Mouse (Mus musculus) monocyte, adult 5-6 weeks (primary cell): ENCODE results near the gene Rpl7a. TPM values are rescaled to one million over a fixed set of nuclear protein-coding genes. Genes with fewer than 3 reads are reported as not detected.

Experiments used
- ATAC-seq: fragments of 153-309, 156-312 bp; replicated peaks from 2 replicates; pipeline ENCODE4 v1.8.0; 2017; ENCODE audit warnings: mild to moderate bottlenecking; ENCODE audit not compliant: low TSS enrichment, insufficient number of reproducible peaks, severe bottlenecking, poor library complexity, low FRiP score
- total RNA-seq: library from RNA; stranded (forward); fragments of 200-1000, 200-491, 200-594 nt; gene quantifications from 3 replicates; pipeline ENCODE4 v1.2.3, GENCODE M21; 2017

Gene Rpl7a
- total RNA-seq, 1 experiment from 2014 or later: 1,174 TPM

DNA sequence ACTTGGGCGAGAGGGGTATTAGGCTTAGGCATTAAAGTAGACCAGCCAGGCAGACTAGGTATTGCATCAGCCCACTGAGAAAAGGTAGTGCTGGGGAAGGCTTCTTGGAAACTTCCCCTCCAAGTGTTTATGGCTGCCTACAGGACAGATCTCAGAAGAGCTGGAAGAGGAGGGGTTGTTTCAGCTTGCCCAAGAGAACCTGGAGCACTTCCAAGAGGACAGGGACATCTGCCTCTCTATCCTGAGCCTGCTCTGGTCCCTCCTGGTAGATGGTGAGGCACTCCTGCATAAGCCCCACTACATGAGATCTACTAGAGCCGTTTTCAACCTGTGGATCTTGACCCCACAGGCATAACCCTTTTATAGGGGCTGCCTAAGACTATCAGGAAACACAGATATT is 39.8 kb downstream of the Rpl7a start:
- ATAC-seq: no peak

DNA sequence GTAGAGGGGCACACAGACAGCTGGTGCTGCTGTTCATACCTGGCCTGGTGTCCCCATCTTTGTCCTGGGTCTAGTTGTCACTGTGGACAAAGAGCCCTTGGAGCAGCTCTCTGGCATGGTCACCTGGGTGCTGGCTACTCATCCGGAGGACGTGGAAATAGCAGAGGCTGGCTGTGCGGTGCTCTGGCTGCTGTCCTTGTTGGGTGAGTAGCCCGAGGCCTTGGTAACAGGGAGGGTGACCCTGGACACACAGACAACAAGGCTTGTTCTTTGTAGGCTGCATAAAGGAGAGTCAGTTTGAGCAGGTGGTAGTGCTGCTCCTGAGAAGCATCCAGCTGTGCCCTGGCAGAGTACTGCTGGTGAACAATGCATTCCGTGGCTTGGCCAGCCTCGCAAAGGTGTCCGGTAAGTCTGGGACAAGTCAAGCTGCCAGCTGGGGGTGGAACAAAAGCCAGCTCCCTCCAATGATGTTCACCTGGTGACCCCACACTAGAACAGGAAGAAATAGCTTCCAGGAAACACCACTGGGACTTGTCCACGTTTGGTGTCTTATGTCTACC is 40.9 kb downstream of the Rpl7a start:
- ATAC-seq: no peak

DNA sequence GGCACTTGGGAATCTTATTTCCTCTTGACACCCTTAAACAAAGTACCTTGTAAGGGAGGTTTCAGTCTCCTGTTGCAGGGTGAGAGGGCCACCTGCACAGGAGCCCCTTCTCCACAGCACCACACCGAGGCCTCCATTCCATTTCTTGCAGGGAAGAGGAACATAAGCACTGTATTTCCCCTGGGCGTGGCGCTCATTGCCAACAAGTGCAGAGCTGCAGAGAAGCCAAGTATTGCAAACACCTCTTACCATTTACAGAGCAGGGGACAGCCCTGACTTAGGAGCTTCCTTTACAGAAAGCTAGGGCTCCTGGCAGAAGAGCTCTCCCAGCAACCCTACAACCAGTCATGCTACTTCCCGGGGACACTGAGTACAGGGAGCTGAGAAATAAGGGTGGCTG is 41.6 kb downstream of the Rpl7a start:
- ATAC-seq: no peak

DNA sequence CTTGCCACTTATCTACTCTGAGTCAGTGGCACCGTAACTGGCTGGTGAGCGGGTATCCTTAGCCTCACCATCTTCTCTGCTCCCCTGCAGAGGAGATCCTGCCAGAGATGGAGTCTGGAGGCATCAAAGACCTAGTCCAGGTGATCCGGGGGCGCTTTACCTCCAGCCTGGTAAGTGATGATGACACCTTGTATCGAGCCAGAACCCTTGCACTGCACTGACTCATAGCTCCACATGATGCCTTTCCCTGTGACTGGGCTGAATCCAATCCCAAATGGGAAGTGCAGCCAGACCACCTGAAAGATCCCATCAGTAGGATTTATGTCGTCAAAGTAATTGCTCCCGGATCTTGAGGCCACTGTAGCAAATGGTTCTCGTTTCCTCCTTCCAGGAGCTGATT is 42.3 kb downstream of the Rpl7a start:
- ATAC-seq: no peak

DNA sequence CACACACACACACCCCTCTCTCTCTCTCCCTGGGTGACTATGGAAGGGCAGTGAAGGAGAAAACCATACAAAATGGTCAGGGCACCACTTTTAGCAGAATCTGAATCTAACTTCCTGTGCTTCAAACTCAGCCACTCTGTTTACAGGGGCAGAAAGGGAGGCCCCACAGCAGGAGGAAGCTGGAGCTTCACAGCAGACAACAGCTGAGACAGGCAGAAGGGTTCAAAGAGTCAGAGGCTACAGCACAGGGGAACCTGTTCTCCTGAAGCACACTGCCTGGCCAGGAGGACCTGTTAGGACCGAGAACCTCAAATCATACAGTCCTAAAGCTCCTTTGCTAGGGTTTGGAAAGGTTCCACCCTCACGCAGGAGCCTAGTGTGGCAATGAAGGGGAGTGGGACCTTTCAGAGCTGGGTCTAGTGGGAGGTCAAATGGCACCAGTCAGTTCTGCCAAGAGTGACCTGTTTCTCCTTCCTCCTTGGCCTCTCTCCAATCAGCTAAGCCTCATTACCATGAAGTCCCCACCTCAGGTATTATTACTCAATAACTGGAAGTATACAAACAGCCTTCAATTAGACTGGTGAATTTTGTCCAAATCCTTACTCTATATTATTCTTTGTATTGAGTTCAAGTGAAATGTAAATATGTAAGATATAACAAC is 44.3 kb downstream of the Rpl7a start:
- no peak for ATAC-seq

DNA sequence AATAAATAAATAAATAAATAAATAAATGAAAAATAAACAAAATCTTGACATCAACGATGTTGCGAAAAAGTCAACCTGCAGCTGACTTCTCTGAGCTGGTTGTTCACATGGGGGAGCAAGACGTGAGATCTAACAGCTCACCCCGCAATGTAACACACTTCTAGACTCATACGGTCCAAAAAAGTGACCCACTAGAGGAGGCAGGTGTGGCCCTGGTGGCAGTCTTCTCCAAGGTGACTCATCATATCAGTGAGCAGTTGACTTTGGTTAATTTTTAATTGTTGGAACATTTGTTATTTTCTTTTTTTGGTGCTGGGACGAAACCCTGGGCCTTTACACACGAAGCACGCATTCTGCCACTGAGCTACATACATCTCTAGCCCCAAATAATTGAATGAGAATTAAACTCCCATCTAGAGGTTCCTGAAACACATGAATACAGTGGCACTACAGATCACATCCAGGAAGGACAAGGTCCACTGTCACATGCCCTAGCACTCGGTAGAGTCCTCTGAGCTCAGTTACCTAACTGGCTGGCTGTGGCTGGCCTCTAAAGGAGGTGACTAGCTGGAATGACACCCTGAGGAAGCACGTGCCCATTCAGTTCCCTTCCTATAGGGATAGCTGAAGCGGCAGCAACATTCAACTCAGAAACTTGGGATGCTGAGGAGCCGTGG is 46.4 kb downstream of the Rpl7a start:
- no peak for ATAC-seq

DNA sequence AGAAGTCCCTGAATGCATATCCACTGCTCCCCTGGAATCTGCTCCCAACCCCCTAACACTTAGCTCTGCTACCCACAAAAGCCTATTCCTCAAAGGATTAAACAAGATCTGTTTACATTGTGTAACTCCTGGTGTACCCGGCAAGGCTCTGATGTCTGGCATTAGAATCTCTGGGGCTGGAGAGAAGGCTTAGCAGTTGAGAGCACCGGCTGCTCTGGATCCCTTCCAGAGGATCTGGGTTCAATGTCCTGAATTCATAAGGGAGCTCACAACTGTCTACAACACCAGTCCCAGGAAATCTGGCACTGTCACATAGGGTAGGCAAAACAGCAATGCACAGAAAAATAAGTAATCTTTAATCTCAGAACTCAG is 46.9 kb downstream of the Rpl7a start:
- ATAC-seq: no peak

DNA sequence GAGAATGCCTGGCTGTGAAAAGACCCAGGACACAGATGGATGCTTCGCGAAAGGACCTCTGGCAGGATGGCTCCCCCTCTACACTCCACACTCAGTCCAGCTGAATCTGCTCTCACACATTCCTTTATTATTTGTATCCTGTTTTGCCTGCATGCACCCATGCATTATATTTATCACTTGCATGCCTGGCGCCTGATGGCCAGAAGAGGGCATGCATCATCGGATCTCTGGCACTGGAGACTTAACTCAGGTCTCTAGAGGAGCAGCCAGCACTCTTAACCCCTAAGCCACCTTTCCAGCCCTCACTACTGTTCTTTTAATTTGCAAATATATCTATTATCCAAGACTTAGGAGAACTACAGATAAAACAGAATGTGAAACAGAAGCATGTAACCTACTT is 50.2 kb downstream of the Rpl7a start:
- no peak for ATAC-seq

Other genes starting within 250 kb of the Rpl7a start
- 1.3 TPM in 1 of 3 replicates, not detected in the others for gene Lcn4, start 239.5 kb upstream of the Rpl7a start, total RNA-seq
- gene Abo, start 45.8 kb upstream of the Rpl7a start, total RNA-seq: not detected in 3 replicates
- gene Surf6, start 7.9 kb upstream of the Rpl7a start, total RNA-seq: 40.7 to 45.0 TPM (median 41.6 TPM) in 3 replicates
- 9.1 to 14.0 TPM (median 13.6 TPM) in 3 replicates for gene Med22, start 87 bp upstream of the Rpl7a start, total RNA-seq
- gene Surf2, start 5.6 kb downstream of the Rpl7a start, total RNA-seq: 42.5 to 69.7 TPM (median 48.7 TPM) in 3 replicates
- 60.1 to 86.2 TPM (median 60.4 TPM) in 3 replicates for gene Surf1, start 5.8 kb downstream of the Rpl7a start, total RNA-seq
- gene Surf4, start 23.2 kb downstream of the Rpl7a start, total RNA-seq: 69.0 to 90.1 TPM (median 80.5 TPM) in 3 replicates
- gene Stkld1, start 23.3 kb downstream of the Rpl7a start, total RNA-seq: not detected in 3 replicates
- gene Rexo4, start 53.6 kb downstream of the Rpl7a start, total RNA-seq: 49.0 to 99.1 TPM (median 49.2 TPM) in 3 replicates
- gene Adamts13, start 62.7 kb downstream of the Rpl7a start, total RNA-seq: 0.57 TPM in 1 of 3 replicates, not detected in the others
- 9.2 to 22.9 TPM (median 11.8 TPM) in 3 replicates for gene Cacfd1, start 99.2 kb downstream of the Rpl7a start, total RNA-seq
- gene Slc2a6, start 117.2 kb downstream of the Rpl7a start, total RNA-seq: 41.1 to 70.7 TPM (median 48.4 TPM) in 3 replicates
- gene Mymk, start 161.4 kb downstream of the Rpl7a start, total RNA-seq: not detected in 3 replicates
- not detected in 3 replicates for gene Adamtsl2, start 168.6 kb downstream of the Rpl7a start, total RNA-seq
- gene Fam163b, start 231.7 kb downstream of the Rpl7a start, total RNA-seq: not detected in 3 replicates